Mouse (Mus musculus) MEL (cell line): ENCODE measurements around the gene Nenf.

Experiments used
- CTCF ChIP-seq, 3 experiments: IDR thresholded peaks in 2 of 3; conservative IDR thresholded peaks in 1 of 3; 2 replicates each; pipeline ENCODE4 v1.5.1; 2011 to 2012; ENCODE audit warnings: low read length in 3 of 3, low read depth in 2 of 3, mild to moderate bottlenecking in 2 of 3, improper control_type of control experiment in 1 of 3, inconsistent platforms in 1 of 3, mixed read lengths in 1 of 3, moderate library complexity in 1 of 3; ENCODE audit not compliant: control insufficient read depth in 1 of 3, insufficient read depth in 1 of 3, poor library complexity in 1 of 3, severe bottlenecking in 1 of 3
- EP300 ChIP-seq, 2 experiments: IDR thresholded peaks; 2 replicates each; pipeline ENCODE4 v1.6.1; 2011; ENCODE audit warnings: improper control_type of control experiment in 2 of 2, low read length in 2 of 2, low read depth in 1 of 2, mild to moderate bottlenecking in 1 of 2
- KAT2A ChIP-seq: conservative IDR thresholded peaks from 2 replicates; pipeline ENCODE4 v1.6.1; 2012; ENCODE audit warnings: low read depth, low read length, improper control_type of control experiment, inconsistent platforms
- MEF2A ChIP-seq: IDR thresholded peaks from 2 replicates; pipeline ENCODE4 v1.6.1; 2014; ENCODE audit warnings: low read depth, mild to moderate bottlenecking, inconsistent platforms, low read length, improper control_type of control experiment; ENCODE audit not compliant: poor library complexity, insufficient replicate concordance, severe bottlenecking; ENCODE audit errors: extremely low read depth
- NELFE ChIP-seq: IDR thresholded peaks from 2 replicates; pipeline ENCODE4 v1.6.1; 2011; ENCODE audit warnings: low read depth, low read length, improper control_type of control experiment
- NRF1 ChIP-seq: IDR thresholded peaks from 2 replicates; pipeline ENCODE4 v1.6.1; 2014; ENCODE audit warnings: low read depth, mild to moderate bottlenecking, inconsistent platforms, low read length, improper control_type of control experiment, moderate library complexity; ENCODE audit not compliant: poor library complexity, insufficient read depth, severe bottlenecking
- POLR2A ChIP-seq, 2 experiments: IDR thresholded peaks; 2 replicates each; pipeline ENCODE4 v1.6.1; 2011 to 2012; ENCODE audit warnings: low read length in 2 of 2, mild to moderate bottlenecking in 2 of 2, control low read depth in 1 of 2, improper control_type of control experiment in 1 of 2, low read depth in 1 of 2, moderate library complexity in 1 of 2; ENCODE audit not compliant: control insufficient read depth in 1 of 2, insufficient read depth in 1 of 2, poor library complexity in 1 of 2
- USF1 ChIP-seq: IDR thresholded peaks from 2 replicates; pipeline ENCODE4 v1.6.1; 2014; ENCODE audit warnings: low read depth, mild to moderate bottlenecking, inconsistent platforms, low read length, improper control_type of control experiment, moderate library complexity

GRCm38 (mm10) chr1:191298304-191298703 lies 19.7 kb downstream of the Nenf start:
- TF ChIP-seq MEF2A (no peak), POLR2A (IDR thresholded peaks at IDR 0.05; ENCODE audit: control insufficient read depth in 1 of 2, insufficient read depth in 1 of 2, low read depth in 1 of 2, low read length in 2 of 2, poor library complexity in 1 of 2) (no peak), CTCF (IDR thresholded peaks at IDR 0.05 in 2 of 3, conservative IDR thresholded peaks at IDR 0.05 in 1 of 3; ENCODE audit: control insufficient read depth in 1 of 3, insufficient read depth in 1 of 3, low read depth in 2 of 3, low read length in 3 of 3, poor library complexity in 1 of 3, severe bottlenecking in 1 of 3) (no peak), NELFE (no peak), NRF1 (no peak), KAT2A (no peak), EP300 (IDR thresholded peaks at IDR 0.05; ENCODE audit: low read depth in 1 of 2, low read length in 2 of 2) (no peak), USF1 (no peak)
